Mouse (Mus musculus): ENCODE data around the gene Vmn2r84.
"Not testable (repeated sequence)": the region's sequence is repeated elsewhere in the genome, so short reads cannot be mapped to it uniquely, and the experiment has no call there.

Vmn2r84 gene

GRCm38 (mm10) chr10:130394232-130394631 lies at the start of gene Vmn2r84:
TSS of gene Vmn2r84 (minus strand) at chr10:130394332.
- DNase-seq (ENCODE audit: low read depth) = no peak

GRCm38 (mm10) chr10:130434185-130434898 lies 40.2 kb upstream of the Vmn2r84 start:
- DNase-seq (ENCODE audit: low read depth) = not testable (repeated sequence)

DNA sequence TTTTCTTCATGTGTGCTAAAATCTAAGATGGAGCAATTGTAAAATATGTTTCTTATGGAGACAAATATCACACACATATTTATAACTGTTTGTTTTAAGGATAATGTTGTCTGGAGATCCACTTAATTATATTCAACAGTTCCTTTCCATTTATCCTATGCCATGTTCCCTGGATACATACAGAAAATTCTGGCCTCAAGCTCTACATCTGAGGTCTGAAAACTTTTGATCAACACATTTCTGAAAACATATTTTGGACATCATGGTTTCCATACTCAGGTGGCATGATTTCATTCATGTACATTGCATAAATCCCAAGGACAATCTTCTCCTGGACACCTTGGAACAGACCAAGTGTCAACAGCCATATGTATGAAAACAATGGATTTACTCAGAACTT lies 35.5 kb upstream of the Vmn2r84 start, which contains the start of gene Vmn2r85:
Gene Vmn2r85 (minus strand): TSS at position 101 of the 400 bp plus-strand sequence.
- DNase-seq (ENCODE audit: low read depth) = not testable (repeated sequence)

DNA sequence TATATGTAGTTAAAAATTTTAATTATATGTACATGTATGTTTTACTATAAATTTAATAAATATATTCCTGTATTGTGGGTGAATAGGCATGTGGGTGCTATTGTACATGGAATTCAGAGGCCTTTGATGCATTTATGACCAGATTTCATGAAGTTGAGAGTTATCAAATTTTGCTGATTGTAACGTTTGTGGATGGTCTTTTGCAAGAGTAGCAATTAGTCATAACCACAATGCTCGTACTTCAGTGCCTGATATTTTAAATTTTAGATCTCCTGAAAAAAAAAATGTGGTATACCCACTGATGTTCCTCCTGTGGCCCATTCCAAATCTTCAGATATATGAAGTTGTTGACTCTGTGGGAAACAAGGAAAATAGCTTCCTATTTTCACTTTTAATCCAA lies 28.2 kb upstream of the Vmn2r84 start:
- not testable (repeated sequence) for DNase-seq (ENCODE audit: low read depth)

GRCm38 (mm10) chr10:130420401-130420800 lies 26.3 kb upstream of the Vmn2r84 start:
- no peak for DNase-seq (ENCODE audit: low read depth)

GRCm38 (mm10) chr10:130419954-130420353 lies 25.8 kb upstream of the Vmn2r84 start:
- not testable (repeated sequence) for DNase-seq (ENCODE audit: low read depth)

- not testable (repeated sequence) for DNase-seq (ENCODE audit: low read depth)
Observed at GRCm38 (mm10) chr10:130416352-130416751, 22.2 kb upstream of the Vmn2r84 start.

DNA sequence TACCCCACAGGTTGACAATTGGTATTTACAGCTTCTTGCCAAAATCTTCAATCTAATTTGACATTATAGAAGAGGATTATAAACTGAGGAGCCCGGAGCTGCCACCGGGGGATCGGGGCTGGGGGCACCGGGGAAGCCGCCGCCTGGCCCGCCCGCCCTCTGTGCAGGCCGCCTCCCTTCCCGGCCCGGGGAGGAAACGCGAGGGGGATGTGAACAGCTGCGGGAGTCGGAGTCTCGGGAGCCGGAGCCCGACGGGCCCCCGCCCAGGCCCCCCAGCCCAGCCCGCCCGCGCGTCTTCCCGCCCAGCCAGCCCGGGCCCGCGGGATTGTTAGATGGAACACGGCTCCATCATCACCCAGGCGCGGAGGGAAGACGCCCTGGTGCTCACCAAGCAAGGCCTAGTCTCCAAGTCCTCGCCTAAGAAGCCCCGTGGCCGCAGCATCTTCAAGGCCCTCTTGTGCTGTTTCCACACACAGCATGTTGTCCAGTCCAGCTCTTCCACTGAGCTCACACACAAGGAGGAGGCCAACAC lies 18.1 kb upstream of the Vmn2r84 start:
- DNase-seq (ENCODE audit: low read depth) = not testable (repeated sequence)

DNA sequence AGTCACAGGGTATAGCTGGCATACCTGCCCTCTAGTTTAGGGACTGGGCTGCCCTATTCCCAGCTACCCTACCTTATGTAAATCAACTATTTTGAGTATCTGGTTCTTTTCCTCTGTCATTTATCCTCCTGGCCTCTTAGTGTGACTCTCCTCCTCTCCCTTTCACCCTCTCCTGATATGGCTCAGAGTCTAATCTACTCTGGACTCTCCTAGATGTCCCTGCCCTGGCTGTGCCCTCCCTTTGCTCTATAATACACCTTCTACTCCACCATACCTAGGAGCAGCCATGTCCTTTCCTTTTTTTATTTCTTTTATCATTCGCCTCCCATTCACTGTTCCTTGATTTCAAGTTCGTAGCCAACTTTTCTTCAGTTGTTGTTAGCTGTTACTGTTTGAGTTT lies 19.0 kb downstream of the Vmn2r84 start:
- DNase-seq (ENCODE audit: low read depth) = no peak

DNA sequence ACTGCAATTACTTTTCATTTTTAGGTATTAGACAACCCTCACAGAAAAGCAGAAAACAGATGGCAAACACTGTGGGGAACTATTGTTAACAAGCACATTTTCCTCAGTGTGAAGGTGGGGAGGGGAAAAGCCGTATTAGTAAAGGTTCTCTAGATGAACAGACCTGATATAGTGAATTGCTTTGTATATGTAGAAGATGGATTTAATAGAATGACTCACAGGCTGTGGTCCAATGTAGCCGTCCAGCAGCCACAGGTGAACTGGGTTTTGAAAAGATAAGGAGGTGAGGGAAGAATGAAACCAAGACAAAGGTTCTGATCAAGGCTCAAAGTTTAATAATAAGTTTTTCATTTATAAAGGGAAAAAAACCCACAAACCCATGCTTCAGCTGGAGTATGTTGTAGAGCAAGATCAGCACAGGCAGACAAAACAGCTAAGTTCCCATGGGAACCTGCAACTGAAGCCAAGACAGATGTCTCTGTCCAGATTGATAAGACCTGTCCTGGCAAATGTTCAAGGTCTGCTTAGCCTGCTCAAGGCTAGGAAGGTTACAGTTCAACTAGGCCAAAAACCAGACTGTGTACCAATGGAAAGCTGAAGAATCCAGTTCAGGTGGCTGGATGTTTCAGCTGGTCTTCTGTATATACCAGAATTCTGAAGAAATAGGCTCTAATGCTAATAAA lies 21.5 kb downstream of the Vmn2r84 start:
- no peak for DNase-seq (ENCODE audit: low read depth)

- DNase-seq (ENCODE audit: low read depth) = no peak
Observed at GRCm38 (mm10) chr10:130371644-130372043, 22.5 kb downstream of the Vmn2r84 start.

GRCm38 (mm10) chr10:130370005-130370682 lies 24.0 kb downstream of the Vmn2r84 start:
- no peak for DNase-seq (ENCODE audit: low read depth)

DNA sequence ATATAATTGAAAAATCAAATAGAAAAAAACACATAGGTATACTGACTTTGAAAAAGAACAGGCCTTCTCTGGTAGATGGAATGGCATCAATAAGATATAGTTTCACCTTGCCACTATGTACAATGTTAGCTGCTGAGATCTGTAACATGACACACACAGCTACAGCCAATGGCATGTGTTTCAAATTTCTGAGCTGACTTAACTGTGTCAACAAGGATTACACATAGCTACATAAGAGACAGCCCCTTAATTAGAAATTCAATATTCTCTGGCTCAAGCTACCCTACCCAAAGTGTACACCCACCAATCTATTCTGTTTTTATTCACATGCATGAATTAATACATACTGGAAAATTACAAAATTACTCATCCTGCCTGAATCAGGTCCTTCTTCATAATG lies 25.7 kb downstream of the Vmn2r84 start:
- DNase-seq (ENCODE audit: low read depth) = no peak

GRCm38 (mm10) chr10:130364766-130365165 lies 29.4 kb downstream of the Vmn2r84 start:
- no peak for DNase-seq (ENCODE audit: low read depth)

DNA sequence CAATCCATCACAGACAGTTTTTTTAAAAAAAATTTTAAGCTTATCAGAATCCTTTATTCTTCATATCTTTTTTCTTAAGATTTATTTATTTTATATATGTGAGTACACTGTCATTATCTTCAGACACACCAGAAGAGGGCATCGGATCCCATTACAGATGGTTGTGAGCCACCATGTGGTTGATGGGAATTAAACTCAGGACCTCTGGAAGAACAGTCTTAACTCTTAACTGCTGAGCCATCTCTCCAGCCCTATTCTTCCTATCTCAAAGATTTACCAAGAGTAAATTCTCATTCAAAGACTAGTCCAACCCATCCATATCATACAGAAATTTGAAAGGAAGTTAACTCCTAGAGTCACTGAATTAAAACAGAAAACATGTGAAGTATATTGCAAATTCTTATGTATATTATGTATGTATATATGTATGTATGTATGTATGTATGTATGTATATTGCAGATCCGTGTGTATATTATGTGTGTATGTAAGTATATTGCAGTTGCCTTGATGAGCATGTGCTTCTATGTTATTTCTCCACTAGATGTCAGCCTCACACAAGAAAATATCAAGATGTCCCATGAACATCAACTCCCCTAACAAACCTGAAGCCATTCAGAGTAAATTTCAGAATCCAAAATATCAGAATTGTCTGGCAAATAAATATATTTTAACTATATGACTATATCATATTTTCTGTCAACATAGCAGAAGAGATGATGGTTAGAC lies 30.5 kb downstream of the Vmn2r84 start:
- DNase-seq (ENCODE audit: low read depth) = peak; percentile 38

DNA sequence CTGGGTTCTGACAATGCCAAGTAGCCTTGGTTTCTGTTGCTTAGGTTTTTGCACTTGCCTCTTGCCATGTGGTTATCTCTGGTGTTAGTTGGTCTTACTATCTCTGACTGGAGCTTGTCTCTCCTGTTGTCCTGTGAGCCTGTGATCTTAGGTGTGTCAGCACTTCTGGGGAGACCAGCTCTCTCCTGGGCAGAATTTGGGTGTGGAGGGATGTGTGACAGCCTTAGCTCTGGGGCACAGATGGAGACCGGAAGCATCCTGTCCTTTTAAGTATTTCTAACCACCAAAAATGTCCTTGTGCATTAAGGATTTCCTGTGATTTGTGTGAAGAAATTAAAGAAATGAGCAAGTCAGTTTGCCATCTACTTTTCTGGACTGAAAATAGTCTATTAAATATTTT lies 50.1 kb downstream of the Vmn2r84 start:
- DNase-seq (ENCODE audit: low read depth) = no peak

- not testable (repeated sequence) for DNase-seq (ENCODE audit: low read depth)
Observed at GRCm38 (mm10) chr10:130340050-130340449, 54.1 kb downstream of the Vmn2r84 start.

DNA sequence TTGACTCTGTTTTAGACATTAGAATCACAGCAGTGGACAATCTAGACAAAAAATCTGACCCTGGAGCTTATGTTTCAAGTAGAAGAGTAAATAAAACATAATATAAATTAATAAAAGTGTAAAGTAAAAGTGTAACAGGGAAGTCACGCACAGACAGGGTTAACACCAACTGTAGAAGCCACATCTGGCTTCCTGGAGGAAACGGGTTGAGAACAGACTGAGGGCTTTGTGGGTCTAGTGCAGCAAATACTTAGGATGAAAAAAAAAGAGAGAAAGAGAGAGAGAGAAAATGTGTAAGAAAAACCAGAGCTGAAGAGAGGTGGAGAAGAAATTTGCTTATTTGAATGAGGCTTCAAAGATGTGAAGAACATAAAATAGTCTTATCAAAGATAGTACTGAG lies 56.6 kb downstream of the Vmn2r84 start:
- no peak for DNase-seq (ENCODE audit: low read depth)

DNA sequence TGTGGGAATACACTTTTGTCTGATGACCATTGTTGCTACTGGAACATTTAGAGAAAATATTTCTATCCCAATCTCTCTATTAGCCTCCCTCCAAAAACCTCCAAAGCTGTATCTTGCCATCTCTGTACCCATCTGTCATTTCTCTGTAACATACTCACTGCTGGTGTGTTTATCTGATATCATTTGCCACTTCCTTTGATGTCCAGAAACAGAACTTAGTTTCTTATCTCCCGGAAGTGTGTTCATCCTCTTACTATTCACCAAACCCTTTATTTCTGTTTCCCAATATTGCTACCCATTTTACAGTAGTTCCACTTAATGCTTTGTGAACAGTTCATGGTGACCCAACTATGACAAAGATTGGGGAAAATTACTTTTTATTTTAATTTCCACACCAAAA lies 57.7 kb downstream of the Vmn2r84 start:
- DNase-seq (ENCODE audit: low read depth) = no peak

DNA sequence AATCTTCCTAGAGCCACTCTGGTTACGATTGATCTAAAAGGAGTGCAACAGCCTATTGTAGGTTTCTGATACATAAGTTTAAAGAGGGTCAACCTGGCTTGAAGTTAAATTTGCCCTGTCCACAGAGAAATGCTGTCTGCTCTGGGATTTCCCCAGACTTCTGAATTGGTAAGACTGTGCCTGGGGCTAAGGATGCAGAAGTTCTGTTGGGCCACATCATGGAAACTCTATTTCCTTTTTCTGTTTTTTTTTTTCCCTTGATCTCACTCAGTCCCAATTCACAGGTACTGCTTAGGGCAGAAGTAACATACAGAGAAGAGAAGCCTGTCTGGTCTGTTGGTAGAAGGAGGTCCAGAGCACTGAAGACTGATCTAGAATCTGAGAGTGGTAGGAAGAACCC lies 63.4 kb downstream of the Vmn2r84 start:
- DNase-seq (ENCODE audit: low read depth) = no peak
